Mouse (Mus musculus) Muller cell, postnatal 12 days (primary cell): Measurements from ENCODE around the gene Bicra.

Experiments
- DNase-seq: peaks from one replicate; pipeline ENCODE4 v3.0.0-alpha.2; 2015; ENCODE audit errors: inconsistent ontology term

The Bicra gene

GRCm38 (mm10) chr7:16014521-16015175 lies 33.1 kb downstream of the Bicra start:
- peak; percentile 24 for DNase-seq

GRCm38 (mm10) chr7:16013722-16014275 lies 33.9 kb downstream of the Bicra start:
- no peak for DNase-seq

DNA sequence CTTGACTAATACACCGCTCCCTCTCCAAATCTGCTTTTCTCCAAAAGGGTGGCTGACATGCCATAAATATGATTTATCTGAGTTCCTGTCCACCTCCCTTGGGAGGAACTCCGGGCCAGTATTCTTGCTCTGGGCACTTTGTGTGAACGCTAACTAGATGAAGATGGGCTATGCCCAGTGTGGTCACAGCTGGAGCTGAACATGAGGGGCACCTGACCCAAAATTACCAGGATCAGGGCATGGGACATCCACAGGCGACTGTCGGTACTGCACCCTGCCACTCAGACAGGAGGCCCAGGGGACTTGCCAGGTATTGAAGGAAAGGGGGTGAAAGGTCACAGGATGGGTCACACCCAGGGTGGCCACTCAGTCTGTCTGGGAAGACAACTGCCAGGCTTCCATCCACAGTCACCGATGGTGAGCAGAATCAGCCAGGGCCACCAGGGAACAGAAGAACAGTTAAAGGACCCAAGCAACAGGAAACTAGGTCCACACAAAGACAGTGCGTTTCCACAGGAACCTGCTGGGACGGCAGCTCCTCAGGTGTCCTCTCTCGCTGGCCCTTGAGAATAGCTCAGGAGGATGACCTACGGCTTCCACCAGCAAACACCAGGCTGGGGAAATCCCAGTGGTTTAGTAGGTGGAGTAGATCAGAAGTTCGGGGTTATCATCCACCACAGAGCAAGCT lies 35.0 kb downstream of the Bicra start:
- DNase-seq = no peak

DNA sequence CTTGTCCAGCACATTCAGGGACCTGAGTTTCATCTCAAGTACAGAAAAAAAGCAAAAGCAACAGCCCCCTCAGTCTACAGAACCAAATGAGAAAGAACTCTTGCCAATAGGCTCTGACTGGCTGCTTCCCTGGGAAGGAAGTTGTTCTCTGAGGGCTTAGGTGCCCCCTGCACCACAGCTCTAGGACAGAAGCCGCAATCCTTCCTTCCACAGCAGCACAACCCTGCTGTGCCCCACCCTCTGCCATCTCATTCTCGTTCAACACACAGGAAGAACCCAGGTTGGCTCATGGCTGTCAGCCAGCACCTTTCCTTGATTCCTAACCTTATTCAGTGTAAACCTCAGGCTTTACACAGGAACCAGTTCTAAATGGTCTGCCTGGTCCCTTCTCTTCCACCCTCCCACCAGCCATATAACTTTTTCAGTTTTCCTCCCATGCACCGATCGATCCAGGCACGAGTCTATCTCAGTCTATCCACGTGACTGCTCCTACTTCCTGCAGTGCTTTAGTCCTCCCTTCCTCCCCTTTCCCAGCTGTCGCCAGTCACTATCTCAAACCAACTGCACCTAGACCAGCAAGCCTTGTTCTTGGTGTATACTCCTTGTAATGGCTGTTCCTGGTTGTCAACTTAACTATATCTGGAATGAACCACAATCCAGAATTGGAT lies 36.2 kb downstream of the Bicra start:
- DNase-seq = no peak

DNA sequence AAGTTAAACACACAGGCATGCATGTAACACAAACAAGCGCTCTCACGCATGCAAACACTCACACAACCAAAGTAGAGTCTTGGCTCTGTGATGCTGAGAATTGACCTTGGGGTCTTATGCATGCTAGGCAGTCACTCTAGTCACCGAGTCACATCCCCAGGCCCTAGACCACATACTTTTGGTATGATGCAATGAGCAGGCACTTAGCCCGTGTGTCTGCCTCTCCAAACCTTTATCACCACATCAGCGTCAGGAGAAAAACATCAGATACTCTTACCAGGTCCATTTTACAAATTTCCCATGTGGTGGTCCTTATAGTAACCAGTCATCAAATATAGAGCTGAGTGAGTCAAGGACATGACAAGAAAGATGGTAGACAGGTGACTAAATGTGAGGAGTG lies 37.1 kb downstream of the Bicra start:
- peak; percentile 18 for DNase-seq

DNA sequence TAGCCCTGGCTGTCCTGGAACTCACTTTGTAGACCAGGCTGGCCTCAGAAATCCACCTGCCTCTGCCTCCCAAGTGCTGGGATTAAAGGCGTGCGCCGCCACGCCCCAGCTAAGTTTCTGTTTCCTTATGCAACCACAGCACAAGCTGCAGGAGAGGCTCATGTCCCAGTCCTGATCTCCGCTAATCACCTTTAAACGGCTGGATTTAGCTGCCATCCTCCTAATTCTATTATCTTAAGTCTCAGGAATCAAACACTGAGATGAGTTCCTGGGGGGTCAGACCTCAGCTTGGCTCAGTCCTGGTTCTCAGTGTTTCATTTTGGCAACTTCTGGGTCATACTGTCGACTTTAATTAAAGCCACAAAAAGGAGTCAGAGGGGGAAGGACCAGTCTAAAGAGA lies 38.1 kb downstream of the Bicra start:
- DNase-seq = peak; percentile 16

- DNase-seq = peak; percentile 65
Measured at GRCm38 (mm10) chr7:16005020-16005419, 42.7 kb downstream of the Bicra start.

GRCm38 (mm10) chr7:16004177-16004856 lies 43.4 kb downstream of the Bicra start:
- peak; percentile 88 for DNase-seq

DNA sequence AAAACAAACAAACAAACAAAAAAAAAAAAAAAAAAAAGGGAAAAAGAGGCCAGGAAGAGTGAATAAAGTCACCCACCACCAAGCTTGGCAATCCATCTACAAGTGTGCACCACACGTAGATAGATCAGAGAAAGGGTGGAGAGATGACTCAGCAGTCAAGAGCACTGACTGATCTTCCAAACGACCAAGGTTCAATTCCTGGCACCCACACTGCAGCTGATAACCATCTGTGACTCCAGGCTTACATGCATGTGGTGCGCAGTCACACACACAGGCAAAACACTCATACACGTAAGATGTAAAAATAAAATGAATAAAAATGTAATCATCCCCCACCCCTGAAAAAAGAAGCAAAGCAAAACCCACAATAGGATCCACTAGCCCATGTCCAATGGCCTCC lies 44.7 kb downstream of the Bicra start:
- DNase-seq = no peak

DNA sequence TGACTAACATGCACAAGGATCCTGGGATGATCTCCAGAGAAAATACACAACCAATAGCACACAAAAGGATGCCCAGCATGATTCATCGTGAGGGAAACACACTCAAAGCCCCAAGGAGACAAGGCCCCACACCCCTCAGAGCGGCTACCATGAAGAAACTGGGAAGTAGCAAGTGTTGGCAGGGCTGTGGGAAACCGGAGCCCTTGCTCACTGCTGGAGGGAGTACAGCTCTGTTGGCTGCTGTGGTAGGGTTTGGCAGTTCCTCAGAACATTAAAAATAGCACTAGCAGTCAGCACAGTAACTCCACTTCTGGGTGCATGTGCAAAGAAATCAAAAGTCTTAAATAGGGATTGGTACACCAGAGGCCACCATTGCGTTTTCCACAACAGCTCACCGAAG lies 45.5 kb downstream of the Bicra start:
- peak; percentile 72 for DNase-seq

GRCm38 (mm10) chr7:16001691-16002090 lies 46.0 kb downstream of the Bicra start:
- no peak for DNase-seq

GRCm38 (mm10) chr7:15993789-15994188 lies 53.9 kb downstream of the Bicra start:
- DNase-seq = no peak

- DNase-seq = no peak
Measured at GRCm38 (mm10) chr7:15993152-15993551, 54.6 kb downstream of the Bicra start.

DNA sequence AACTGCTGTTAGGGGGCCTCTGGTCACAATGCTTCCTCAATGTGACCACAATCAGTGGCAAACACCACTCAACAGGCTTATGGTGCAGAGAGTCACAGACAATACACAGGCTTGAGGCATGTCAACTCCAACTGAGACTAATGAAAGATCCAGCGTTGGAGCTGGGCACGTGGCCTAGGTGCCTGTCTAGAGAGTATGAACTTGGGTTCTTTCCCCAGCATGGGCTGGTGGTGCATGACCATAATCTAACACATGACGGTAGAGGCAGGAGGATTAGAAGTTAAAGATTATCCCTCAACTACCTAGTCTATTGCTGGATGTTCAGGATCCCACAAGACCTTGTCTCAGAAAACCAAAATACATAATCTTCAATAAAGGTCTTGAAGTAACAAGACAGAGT lies 56.0 kb downstream of the Bicra start:
- DNase-seq = no peak

DNA sequence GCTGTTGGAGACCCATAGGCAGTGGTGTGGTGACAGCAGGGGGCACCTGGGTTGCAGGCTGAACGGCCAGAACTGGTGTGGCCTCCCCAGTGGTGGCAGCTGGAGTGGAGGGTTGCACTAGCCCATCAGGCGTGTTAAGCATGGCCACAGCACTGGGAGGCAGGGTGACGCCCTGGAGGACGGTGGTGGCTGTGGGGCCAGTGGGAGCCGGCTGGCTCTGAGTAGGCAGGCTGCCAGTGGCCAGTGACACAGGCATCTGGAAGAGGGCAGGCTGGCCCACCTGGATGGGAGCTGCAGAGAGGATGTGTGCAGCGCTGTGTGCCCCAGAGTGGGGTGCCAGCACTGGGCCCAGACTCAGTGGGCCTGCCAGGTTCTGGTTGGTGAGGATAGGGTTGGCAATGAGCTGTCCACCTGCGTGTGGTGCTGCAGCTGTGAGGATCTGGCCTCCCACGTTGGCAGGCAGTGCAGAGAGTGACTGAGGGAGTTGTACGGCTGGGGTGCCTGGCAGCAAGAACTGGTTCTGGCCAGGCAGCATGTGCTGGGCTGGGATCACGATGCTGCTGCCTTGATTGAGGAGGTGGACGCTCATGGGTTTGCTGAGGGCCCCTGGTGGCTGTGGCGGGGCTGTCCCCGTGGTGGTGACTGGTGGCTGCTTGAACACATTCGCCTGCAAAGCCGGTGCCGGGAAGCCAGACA lies 59.9 kb downstream of the Bicra start:
- no peak for DNase-seq

GRCm38 (mm10) chr7:15982729-15983407 lies 64.9 kb downstream of the Bicra start:
- DNase-seq = peak; percentile 52

DNA sequence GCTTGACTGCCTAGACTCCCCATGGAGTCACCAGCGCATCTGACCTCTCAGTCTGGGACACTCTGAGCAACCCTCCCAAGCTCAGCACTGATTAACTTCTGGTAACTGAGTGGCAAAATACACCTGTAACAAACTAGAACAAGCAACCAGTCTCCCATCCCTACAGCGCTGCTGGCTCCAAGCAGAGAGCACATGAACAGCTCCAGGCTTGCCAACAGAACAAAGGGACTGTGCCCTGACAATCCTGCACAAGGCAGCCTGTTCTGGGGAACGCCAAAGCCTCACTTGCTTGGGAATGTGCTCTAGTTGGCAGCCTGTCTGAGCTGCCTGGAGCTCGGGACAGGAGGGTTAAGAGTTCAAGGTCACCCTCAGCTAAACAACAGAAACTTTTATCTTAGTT lies 66.2 kb downstream of the Bicra start:
- peak; percentile 60 for DNase-seq

GRCm38 (mm10) chr7:15980246-15980645 lies 67.5 kb downstream of the Bicra start:
- peak; percentile 73 for DNase-seq

GRCm38 (mm10) chr7:15975904-15976303 lies 71.8 kb downstream of the Bicra start:
- DNase-seq = peak; percentile 66

DNA sequence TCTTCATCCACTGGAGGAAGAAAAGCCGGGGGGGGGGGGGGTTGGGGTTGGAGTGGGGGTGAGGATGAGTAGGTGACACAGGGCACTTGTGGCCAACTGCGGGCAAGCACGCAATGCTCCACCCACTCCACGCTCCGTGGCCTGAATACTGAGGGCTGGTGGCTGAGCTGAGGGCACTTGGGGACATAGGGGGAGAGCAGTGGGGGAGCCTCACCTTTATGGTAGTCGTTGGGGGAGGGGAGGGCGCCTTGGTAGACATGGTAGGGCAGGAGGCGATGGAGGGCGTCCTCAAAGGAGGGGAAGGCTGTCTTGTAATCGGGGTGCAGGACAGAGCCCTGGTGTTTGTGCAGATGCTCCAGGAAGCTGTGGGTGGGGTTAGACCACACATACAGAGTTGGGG lies 72.3 kb downstream of the Bicra start:
- DNase-seq = no peak

DNA sequence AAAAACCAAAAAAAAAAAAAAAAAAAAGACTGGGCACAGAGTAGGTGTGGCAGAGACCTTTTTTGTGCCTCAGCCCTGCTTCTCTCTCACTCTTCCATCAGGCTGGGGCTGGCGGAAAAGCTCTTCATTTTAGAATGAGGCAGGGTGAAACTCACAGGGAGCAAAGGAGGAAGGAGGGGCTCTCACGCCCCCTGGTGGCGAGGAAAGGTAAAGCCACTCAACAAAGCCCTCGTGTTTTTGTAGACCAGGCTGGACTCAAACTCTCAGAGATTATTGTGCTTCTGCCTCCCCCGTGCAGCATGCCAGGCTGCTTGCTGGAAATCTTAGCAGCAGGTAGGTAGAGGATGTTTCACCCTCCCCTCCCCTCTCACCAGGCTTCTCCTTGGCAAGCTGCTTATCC lies 73.0 kb downstream of the Bicra start:
- peak; percentile 56 for DNase-seq
